Mouse (Mus musculus) G1E (cell line): ENCODE results near the gene Bicral.

ENCODE experiments used
- CTCF ChIP-seq: IDR thresholded peaks from 2 replicates; pipeline ENCODE4 v1.5.1; 2012; ENCODE audit warnings: low read depth, low read length, inconsistent platforms, mixed read lengths
- TAL1 ChIP-seq: conservative IDR thresholded peaks from 2 replicates; pipeline ENCODE4 v1.6.1; 2012; ENCODE audit warnings: low read depth, low read length, inconsistent platforms, mixed read lengths

DNA sequence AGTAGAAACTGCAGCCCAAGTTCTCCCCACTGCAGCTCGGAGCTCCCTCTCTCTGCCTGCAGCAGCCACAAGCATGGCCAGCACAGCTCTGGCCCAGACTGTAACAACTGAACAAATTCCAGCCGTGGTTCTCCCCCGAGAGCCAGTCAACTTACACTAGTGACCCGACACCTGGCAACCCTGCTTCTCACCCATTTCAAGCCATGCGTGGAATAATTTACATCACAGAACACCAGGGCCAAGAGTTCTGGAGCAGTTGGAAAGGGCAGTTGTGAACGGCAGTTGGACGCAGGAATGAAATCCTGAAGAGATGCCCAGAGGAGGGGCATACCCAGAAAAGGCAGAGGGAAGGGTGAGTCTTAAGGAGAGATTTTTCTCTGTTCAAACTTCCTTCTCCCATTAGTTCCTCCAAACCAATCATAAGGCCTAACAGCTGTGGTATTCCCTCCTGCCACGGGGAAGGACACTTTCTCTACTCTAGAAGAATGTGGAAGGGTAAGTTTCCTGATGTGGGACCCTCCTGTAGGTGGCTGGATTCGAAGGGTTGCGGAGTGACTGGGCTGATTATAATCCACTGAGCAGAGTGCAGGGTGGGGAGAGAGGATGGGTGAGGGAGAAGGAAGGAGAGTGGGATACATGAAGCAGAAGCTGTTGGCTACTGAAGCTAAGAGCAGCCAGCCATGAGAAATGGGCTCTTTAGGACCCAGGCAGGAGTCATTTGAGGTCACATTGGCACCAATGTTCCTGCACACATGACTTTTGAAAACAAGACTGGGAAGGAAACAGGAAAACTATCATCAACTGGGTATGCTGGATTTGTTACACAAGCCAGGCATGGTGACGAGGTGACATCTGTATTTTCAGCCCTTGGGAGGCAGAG is 25.9 kb downstream of the Bicral start:
- no peak for TF ChIP-seq TAL1
- no peak for TF ChIP-seq CTCF
